7 mouse cellular contexts compared by ENCODE assay signal in genomic region chr1:92473165-92474041, GRCm38 (mm10). TPM values are rescaled to one million over a fixed set of nuclear protein-coding genes. Genes with fewer than 3 reads are reported as not detected.
DNase-seq lines count a peak whose midpoint lies in the region; ATAC-seq lines count a peak whose summit lies in the region.

Gene Ndufa10, minus strand, starts transcription at chr1:92473860.

- peak within 1 kb of the TSS; percentile 96 for H3K9ac ChIP-seq in embryonic facial prominence, embryonic 12.5 days
- H3K9ac ChIP-seq in limb, embryonic 11.5 days (ENCODE audit: low read length): peak within 1 kb of the TSS; percentile 94
- peak within 1 kb of the TSS; percentile 92 for H3K9ac ChIP-seq in midbrain, embryonic 14.5 days (replicated peaks; ENCODE audit: low read length)

- peak within 1 kb of the TSS; percentile 23 for H3K27ac ChIP-seq in embryonic facial prominence, embryonic 12.5 days
- H3K27ac ChIP-seq in limb, embryonic 11.5 days (replicated peaks; ENCODE audit: low read depth, low read length): no peak within 1 kb of the TSS
- peak within 1 kb of the TSS; percentile 75 for H3K27ac ChIP-seq in midbrain, embryonic 14.5 days (replicated peaks; ENCODE audit: low read depth, low read length)

- ATAC-seq in embryonic facial prominence, embryonic 12.5 days (ENCODE audit: insufficient number of reproducible peaks, insufficient read depth, low FRiP score, low TSS enrichment): peak; percentile 85
- peak; percentile 89 for ATAC-seq in limb, embryonic 11.5 days (ENCODE audit: insufficient number of reproducible peaks, low FRiP score, low TSS enrichment, low read depth)
- peak; percentile 93 for ATAC-seq in midbrain, embryonic 14.5 days (ENCODE audit: low FRiP score, low TSS enrichment)

- no peaks in the 10 kb centered on the region for H3K9me3 ChIP-seq in embryonic facial prominence, embryonic 12.5 days
- no peaks in the 10 kb centered on the region for H3K9me3 ChIP-seq in limb, embryonic 11.5 days (ENCODE audit: control insufficient read depth, low read length)
- no peaks in the 10 kb centered on the region for H3K9me3 ChIP-seq in midbrain, embryonic 14.5 days (ENCODE audit: control insufficient read depth, low read length)

- peaks cover 27% of the 10 kb centered on the region for H3K36me3 ChIP-seq in embryonic facial prominence, embryonic 12.5 days
- peaks cover 2% of the 10 kb centered on the region; the same call in 1 of the 2 replicates for H3K36me3 ChIP-seq in limb, embryonic 11.5 days (ENCODE audit: control insufficient read depth, insufficient read depth, low read length)
- H3K36me3 ChIP-seq in midbrain, embryonic 14.5 days (ENCODE audit: control insufficient read depth, insufficient read depth, low read length): peaks cover 26% of the 10 kb centered on the region

- peak; percentile 96 for DNase-seq in adrenal gland, postnatal 25 days
- DNase-seq in heart, adult 11 months: peak; percentile 98
- DNase-seq in kidney, adult 18-20 months: peak; percentile 96
- peak; percentile 99 for DNase-seq in limb, embryonic 11.5 days (ENCODE audit: low spot score)
- peak; percentile 96 for DNase-seq in midbrain, embryonic 14.5 days
- DNase-seq in spleen, adult 18-20 months: peak; percentile 87 to 98

- peak within 1 kb of the TSS; percentile 86 for H3K4me2 ChIP-seq in embryonic facial prominence, embryonic 12.5 days (replicated peaks)
- peak within 1 kb of the TSS; percentile 85 for H3K4me2 ChIP-seq in limb, embryonic 11.5 days (ENCODE audit: low read depth, severe bottlenecking)
- peak within 1 kb of the TSS; percentile 93 for H3K4me2 ChIP-seq in midbrain, embryonic 14.5 days (ENCODE audit: low read length)

- H3K27me3 ChIP-seq in embryonic facial prominence, embryonic 12.5 days: 0 out of 2 replicates have a peak, but pooled peaks cover 3% of the 10 kb centered on the region
- no peaks in the 10 kb centered on the region for H3K27me3 ChIP-seq in limb, embryonic 11.5 days (ENCODE audit: control insufficient read depth, insufficient read depth, low read length)
- no peaks in the 10 kb centered on the region for H3K27me3 ChIP-seq in midbrain, embryonic 14.5 days (ENCODE audit: control insufficient read depth, insufficient read depth, low read length)

- peaks cover 5% of the 10 kb centered on the region for H3K4me1 ChIP-seq in embryonic facial prominence, embryonic 12.5 days
- H3K4me1 ChIP-seq in limb, embryonic 11.5 days (ENCODE audit: control insufficient read depth, insufficient read depth, low read length): peaks cover 6% of the 10 kb centered on the region
- peaks cover 10% of the 10 kb centered on the region for H3K4me1 ChIP-seq in midbrain, embryonic 14.5 days (ENCODE audit: control insufficient read depth, insufficient read depth, low read length)

- WGBS in embryonic facial prominence, embryonic 12.5 days: 1% methylated on average over 67 of the region's 67 CpGs
- under 1% methylated on average over 67 of the region's 67 CpGs for WGBS in limb, embryonic 11.5 days
- WGBS in midbrain, embryonic 14.5 days: 1% methylated on average over 67 of the region's 67 CpGs

- H3K4me3 ChIP-seq in embryonic facial prominence, embryonic 12.5 days: peak within 1 kb of the TSS; percentile 98
- H3K4me3 ChIP-seq in limb, embryonic 11.5 days (ENCODE audit: low read depth, low read length): peak within 1 kb of the TSS; percentile 99
- H3K4me3 ChIP-seq in midbrain, embryonic 14.5 days (replicated peaks; ENCODE audit: low read depth, low read length): peak within 1 kb of the TSS; percentile 96

RNA-seq across cellular contexts. Expression of gene Ndufa10, which starts in this region (rescaled TPM):
- 337 and 339 TPM in 2 replicates for total RNA-seq in adrenal gland, postnatal 25 days (2021)
- 255 and 278 TPM in 2 replicates for polyA plus RNA-seq in embryonic facial prominence, embryonic 12.5 days (2016; fragmentation: Nextera tagmentation; extraction: Ambion mirVana)
- 294 and 317 TPM in 2 replicates for polyA plus RNA-seq in limb, embryonic 11.5 days (2014; fragmentation: Nextera tagmentation; extraction: Ambion mirVana)
- polyA plus RNA-seq in midbrain, embryonic 14.5 days (2014; fragmentation: Nextera tagmentation; extraction: Ambion mirVana): 286 and 304 TPM in 2 replicates
